Mouse (Mus musculus) limb, embryonic 11.5 days (tissue): Measurements from ENCODE around the gene Nanos2. TPM values are rescaled to one million over a fixed set of nuclear protein-coding genes. Genes with fewer than 3 reads are reported as not detected.
A peak's percentile ranks its signal among the peaks of the same experiment; 100 is the strongest.

ENCODE experiments used
- ATAC-seq: fragments of 200-750 bp; cut with Nextera tagmentation; 2 replicates; pipeline ENCODE4 v1.8.0; 2017; ENCODE audit warnings: low read depth; ENCODE audit not compliant: insufficient number of reproducible peaks, low FRiP score, low TSS enrichment
- DNase-seq: peaks from one replicate; pipeline ENCODE4 v3.0.0-alpha.2; 2015; ENCODE audit warnings: low spot score
- H3K27ac ChIP-seq: fragments of 300-500 bp; sonication (generic); replicated peaks from 2 replicates; pipeline ENCODE4 v1.5.1; 2014; ENCODE audit warnings: low read depth, mild to moderate bottlenecking, low read length
- H3K27me3 ChIP-seq: fragments of 300-500 bp; sonication (generic); 2 replicates; pipeline ENCODE4 v1.6.1; 2014; ENCODE audit warnings: mild to moderate bottlenecking, low read length, mixed read lengths; ENCODE audit not compliant: control insufficient read depth, insufficient read depth
- H3K36me3 ChIP-seq: fragments of 300-500 bp; sonication (generic); 2 replicates; pipeline ENCODE4 v1.6.1; 2014; ENCODE audit warnings: mild to moderate bottlenecking, low read length, moderate library complexity, mixed read lengths; ENCODE audit not compliant: control insufficient read depth, insufficient read depth
- H3K4me1 ChIP-seq: fragments of 300-500 bp; sonication (generic); 2 replicates; pipeline ENCODE4 v1.6.1; 2014; ENCODE audit warnings: low read length, mixed read lengths; ENCODE audit not compliant: control insufficient read depth, insufficient read depth
- H3K4me2 ChIP-seq: fragments of 300-500 bp; sonication (generic); 2 replicates; pipeline ENCODE4 v1.6.1; 2014; ENCODE audit warnings: low read depth, mild to moderate bottlenecking, moderate library complexity; ENCODE audit not compliant: severe bottlenecking
- H3K4me3 ChIP-seq: fragments of 300-500 bp; sonication (generic); 2 replicates; pipeline ENCODE4 v1.5.1; 2014; ENCODE audit warnings: low read depth, low read length
- H3K9ac ChIP-seq: fragments of 300-500 bp; sonication (generic); 2 replicates; pipeline ENCODE4 v1.6.1; 2014; ENCODE audit warnings: mild to moderate bottlenecking, low read length
- H3K9me3 ChIP-seq: fragments of 300-500 bp; sonication (generic); 2 replicates; pipeline ENCODE4 v1.6.1; 2016; ENCODE audit warnings: low read length; ENCODE audit not compliant: control insufficient read depth
- WGBS: fragments of 180-500 bp; shearing (Covaris S2); extraction: QIAGEN DNeasy Blood & Tissue Kit; methylation state at CpG from one replicate; pipeline ENCODE4 v1.1.7; 2014; 5-methylcytosine and 5-hydroxymethylcytosine counted together
- polyA plus RNA-seq: library from polyadenylated mRNA; unstranded; fragments of >200 nt; fragmentation: Nextera tagmentation; extraction: Ambion mirVana; gene quantifications from 2 replicates; pipeline ENCODE4 v1.2.1, GENCODE M21; 2014

Gene Nanos2
- polyA plus RNA-seq, 1 experiment from 2014 or later: not detected

- Histone ChIP-seq H3K9me3 (no peaks in the 10 kb centered on the region), H3K27ac (no peak overlapping the region), H3K4me2 (no peak overlapping the region), H3K36me3 (no peaks in the 10 kb centered on the region), H3K4me3 (no peak overlapping the region), H3K27me3 (no peaks in the 10 kb centered on the region), H3K4me1 (no peaks in the 10 kb centered on the region), H3K9ac (no peak overlapping the region)
- DNase-seq: no peak
- WGBS: 89% methylated on average over 9 of the region's 9 CpGs
- no peak for ATAC-seq
Observed at GRCm38 (mm10) chr7:18978381-18978780, 8.8 kb upstream of the Nanos2 start.

GRCm38 (mm10) chr7:18986503-18986902 is 697 bp upstream of the Nanos2 start:
- Histone ChIP-seq H3K36me3 (no peaks in the 10 kb centered on the region), H3K4me3 (no peak overlapping the region), H3K4me2 (no peak overlapping the region), H3K27me3 (peaks cover under 1% of the 10 kb centered on the region; the same call in 1 of the 2 replicates), H3K27ac (no peak overlapping the region), H3K4me1 (peaks cover 4% of the 10 kb centered on the region; the same call in 1 of the 2 replicates), H3K9ac (no peak overlapping the region), H3K9me3 (no peaks in the 10 kb centered on the region)
- DNase-seq (no peak), ATAC-seq (no peak)
- WGBS: 75% methylated on average over 2 of the region's 2 CpGs

- H3K9ac ChIP-seq: no peak overlapping the region
- H3K27ac ChIP-seq: no peak overlapping the region
- 68% methylated on average over 13 of the region's 13 CpGs for whole genome bisulfite sequencing
- no peaks in the 10 kb centered on the region for H3K36me3 ChIP-seq
- no peaks in the 10 kb centered on the region for H3K9me3 ChIP-seq
- H3K4me1 ChIP-seq: peaks cover 7% of the 10 kb centered on the region; the same call in 1 of the 2 replicates
- H3K27me3 ChIP-seq: peaks cover 13% of the 10 kb centered on the region
- H3K4me3 ChIP-seq: no peak overlapping the region
- no peak for ATAC-seq
- DNase-seq: no peak
- H3K4me2 ChIP-seq: no peak overlapping the region
Observed at GRCm38 (mm10) chr7:18987747-18988146, 547 bp downstream of the Nanos2 start.

GRCm38 (mm10) chr7:18988780-18989179 is 1.6 kb downstream of the Nanos2 start:
- ATAC-seq: no peak
- Histone ChIP-seq H3K36me3 (no peaks in the 10 kb centered on the region), H3K4me3 (no peak overlapping the region), H3K27ac (no peak overlapping the region), H3K4me1 (peaks cover 7% of the 10 kb centered on the region; the same call in 1 of the 2 replicates), H3K9me3 (no peaks in the 10 kb centered on the region), H3K4me2 (no peak overlapping the region), H3K9ac (no peak overlapping the region), H3K27me3 (peaks cover 24% of the 10 kb centered on the region)
- WGBS: 77% methylated on average over 6 of the region's 6 CpGs
- no peak for DNase-seq

GRCm38 (mm10) chr7:18989995-18990394 is 2.8 kb downstream of the Nanos2 start:
- Histone ChIP-seq H3K9me3 (no peaks in the 10 kb centered on the region), H3K4me1 (peaks cover 7% of the 10 kb centered on the region; the same call in 1 of the 2 replicates), H3K4me3 (peak overlapping the region; percentile 41; the same call in 1 of the 2 replicates), H3K4me2 (peak overlapping the region; percentile 68), H3K27ac (no peak overlapping the region), H3K27me3 (peaks cover 25% of the 10 kb centered on the region), H3K9ac (0 out of 2 replicates have a peak overlapping the region, but pooled peaks have one; percentile 5), H3K36me3 (no peaks in the 10 kb centered on the region)
- no peak for DNase-seq
- WGBS: 8% methylated on average over 5 of the region's 5 CpGs
- ATAC-seq: no peak

GRCm38 (mm10) chr7:18990601-18991295 is 3.5 kb downstream of the Nanos2 start, which contains the start of gene Mypop:
Gene Mypop (plus strand): TSS chr7:18991245.
- Histone ChIP-seq H3K4me3 (peak within 1 kb of the TSS; percentile 41), H3K4me2 (peak within 1 kb of the TSS; percentile 68), H3K27me3 (peaks cover 25% of the 10 kb centered on the region), H3K9ac (peak within 1 kb of the TSS; percentile 53), H3K27ac (peak within 1 kb of the TSS; percentile 16; the same call in 1 of the 2 replicates), H3K4me1 (peaks cover 7% of the 10 kb centered on the region; the same call in 1 of the 2 replicates), H3K9me3 (no peaks in the 10 kb centered on the region), H3K36me3 (no peaks in the 10 kb centered on the region)
- peak; percentile 91 for ATAC-seq
- WGBS: 0% methylated on average over 37 of the region's 37 CpGs
- DNase-seq: peak; percentile 100

- peaks cover 25% of the 10 kb centered on the region for H3K27me3 ChIP-seq
- WGBS: under 1% methylated on average over 59 of the region's 59 CpGs
Observed at GRCm38 (mm10) chr7:18991660-18992293, 4.6 kb downstream of the Nanos2 start.

GRCm38 (mm10) chr7:18992294-18992675 is 5.1 kb downstream of the Nanos2 start:
- ATAC-seq (no peak), DNase-seq (peak; percentile 47)
- Histone ChIP-seq H3K4me2 (peak overlapping the region; percentile 68), H3K4me1 (peaks cover 7% of the 10 kb centered on the region; the same call in 1 of the 2 replicates), H3K9ac (peak overlapping the region; percentile 53), H3K4me3 (peak overlapping the region; percentile 41), H3K36me3 (no peaks in the 10 kb centered on the region), H3K27ac (no peak overlapping the region), H3K9me3 (no peaks in the 10 kb centered on the region), H3K27me3 (peaks cover 25% of the 10 kb centered on the region)
- 4% methylated on average over 31 of the region's 31 CpGs for WGBS

More at GRCm38 (mm10) chr7:18991660-18992293, 4.6 kb downstream of the Nanos2 start:
- peaks cover 7% of the 10 kb centered on the region; the same call in 1 of the 2 replicates for H3K4me1 ChIP-seq
- ATAC-seq (peak; percentile 7; the same call in 1 of the 2 replicates), DNase-seq (peak; percentile 54)
- H3K36me3 ChIP-seq: no peaks in the 10 kb centered on the region
- peak overlapping the region; percentile 68 for H3K4me2 ChIP-seq
- H3K4me3 ChIP-seq: peak overlapping the region; percentile 41
- peak overlapping the region; percentile 53 for H3K9ac ChIP-seq
- H3K27ac ChIP-seq: no peak overlapping the region
- H3K9me3 ChIP-seq: no peaks in the 10 kb centered on the region
